Mouse (Mus musculus) kidney, embryonic 15.5 days (tissue): ENCODE measurements at regions not wholly inside any gene's neighbourhood (a gene's known extent, or its start where the extent isn't known, plus 50 kb on each side); places are given as distances from the start of the nearest gene placed in this dataset.
"Not testable (repeated sequence)": the region's sequence is repeated elsewhere in the genome, so short reads cannot be mapped to it uniquely, and the experiment has no call there.

ENCODE experiments used
- ATAC-seq: fragments of 200-750 bp; cut with Nextera tagmentation; replicated peaks from 2 replicates; pipeline ENCODE4 v1.8.0; 2017; ENCODE audit warnings: moderate TSS enrichment; ENCODE audit not compliant: low FRiP score
- H3K27ac ChIP-seq: fragments of 300-500 bp; sonication (generic); 2 replicates; pipeline ENCODE4 v1.5.1; 2015; ENCODE audit warnings: mild to moderate bottlenecking, inconsistent platforms
- H3K27me3 ChIP-seq: fragments of 300-500 bp; sonication (generic); 2 replicates; pipeline ENCODE4 v1.6.1; 2015; ENCODE audit warnings: inconsistent platforms
- H3K36me3 ChIP-seq: fragments of 300-500 bp; sonication (generic); 2 replicates; pipeline ENCODE4 v1.6.1; 2015; ENCODE audit warnings: inconsistent platforms
- H3K4me1 ChIP-seq: fragments of 300-500 bp; sonication (generic); 2 replicates; pipeline ENCODE4 v1.6.1; 2015; ENCODE audit warnings: inconsistent platforms
- H3K4me2 ChIP-seq: fragments of 300-500 bp; sonication (generic); 2 replicates; pipeline ENCODE4 v1.6.1; 2015; ENCODE audit warnings: moderate library complexity, mild to moderate bottlenecking, inconsistent platforms
- H3K4me3 ChIP-seq: fragments of 300-500 bp; sonication (generic); replicated peaks from 2 replicates; pipeline ENCODE4 v1.5.1; 2015; ENCODE audit warnings: mild to moderate bottlenecking, inconsistent platforms
- H3K9ac ChIP-seq: fragments of 300-500 bp; sonication (generic); 2 replicates; pipeline ENCODE4 v1.6.1; 2015; ENCODE audit warnings: mild to moderate bottlenecking, inconsistent platforms
- H3K9me3 ChIP-seq: fragments of 300-500 bp; sonication (generic); replicated peaks from 2 replicates; pipeline ENCODE4 v1.6.1; 2016; ENCODE audit warnings: inconsistent platforms
- WGBS: fragments of 180-500 bp; shearing (Covaris S2); methylation state at CpG from one replicate; pipeline ENCODE4 v1.1.7; 2015; ENCODE audit warnings: mixed read lengths; 5-methylcytosine and 5-hydroxymethylcytosine counted together

DNA sequence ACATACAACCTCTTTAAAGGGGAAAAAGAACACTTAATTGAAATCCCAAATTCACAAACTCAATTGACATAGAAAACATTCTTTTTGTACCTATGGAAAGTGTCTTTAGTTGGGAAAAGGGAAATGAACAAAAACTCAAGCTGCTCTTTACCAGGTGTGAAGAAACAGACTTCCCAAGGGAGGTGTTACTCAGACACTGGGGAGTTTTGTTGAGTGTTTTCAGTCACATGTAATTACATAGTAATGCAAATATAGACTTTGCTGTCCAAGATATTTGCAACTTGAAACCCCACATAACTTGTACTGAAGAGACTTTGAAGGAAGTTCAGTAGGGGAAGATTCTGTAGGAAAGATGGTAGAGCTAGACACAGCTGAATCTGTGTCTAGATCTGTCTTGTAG, 547.7 kb upstream of the Zfp960 start:
- no peak overlapping the region for H3K4me3 ChIP-seq
- H3K4me1 ChIP-seq = no peaks in the 10 kb centered on the region
- no peak for ATAC-seq
- no peaks in the 10 kb centered on the region for H3K36me3 ChIP-seq
- no peak overlapping the region for H3K4me2 ChIP-seq
- H3K9ac ChIP-seq = no peak overlapping the region
- no peak overlapping the region for H3K27ac ChIP-seq
- no peaks in the 10 kb centered on the region for H3K9me3 ChIP-seq
- H3K27me3 ChIP-seq = no peaks in the 10 kb centered on the region

- WGBS = 78% methylated on average over 5 of the region's 5 CpGs
- Histone ChIP-seq H3K4me2 (no peak overlapping the region), H3K4me1 (no peaks in the 10 kb centered on the region), H3K27me3 (no peaks in the 10 kb centered on the region), H3K4me3 (no peak overlapping the region), H3K27ac (no peak overlapping the region), H3K9ac (no peak overlapping the region), H3K36me3 (no peaks in the 10 kb centered on the region), H3K9me3 (no peaks in the 10 kb centered on the region)
- ATAC-seq = no peak
These were observed 570.0 kb upstream of the Zfp960 start for GRCm38 (mm10) chr17:16493951-16494350.

DNA sequence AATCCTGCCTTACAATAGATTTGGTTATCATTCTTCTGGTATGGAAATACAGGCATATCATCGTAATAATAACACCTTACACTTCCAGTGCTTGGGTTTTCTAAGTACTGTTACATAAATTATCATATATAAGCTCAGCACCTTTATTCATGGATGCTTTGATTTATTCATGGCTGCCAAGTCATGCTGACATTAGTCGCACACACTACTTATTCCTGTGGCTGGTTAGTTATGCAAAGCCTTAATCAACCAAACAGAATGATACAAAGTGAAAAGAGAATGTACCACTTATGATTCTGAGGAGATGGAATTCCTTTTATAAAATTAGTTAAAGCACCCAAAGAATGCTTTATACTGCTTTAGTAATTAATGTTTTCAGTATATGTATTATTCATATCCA, 570.4 kb upstream of the Zfp960 start:
- H3K4me3 ChIP-seq = no peak overlapping the region
- no peaks in the 10 kb centered on the region for H3K36me3 ChIP-seq
- H3K4me2 ChIP-seq = no peak overlapping the region
- no peak overlapping the region for H3K9ac ChIP-seq
- H3K27me3 ChIP-seq = no peaks in the 10 kb centered on the region
- no peak overlapping the region for H3K27ac ChIP-seq
- WGBS = 87% methylated on average over 2 of the region's 2 CpGs
- H3K9me3 ChIP-seq = no peaks in the 10 kb centered on the region
- ATAC-seq = no peak
- H3K4me1 ChIP-seq = no peaks in the 10 kb centered on the region

GRCm38 (mm10) chr17:16492551-16492950, 571.4 kb upstream of the Zfp960 start:
- H3K4me1 ChIP-seq = no peaks in the 10 kb centered on the region
- H3K27ac ChIP-seq = no peak overlapping the region
- ATAC-seq = no peak
- H3K9ac ChIP-seq = no peak overlapping the region
- H3K27me3 ChIP-seq = no peaks in the 10 kb centered on the region
- H3K36me3 ChIP-seq = no peaks in the 10 kb centered on the region
- 89% methylated on average over 4 of the region's 4 CpGs for WGBS
- H3K9me3 ChIP-seq = no peaks in the 10 kb centered on the region
- no peak overlapping the region for H3K4me2 ChIP-seq
- no peak overlapping the region for H3K4me3 ChIP-seq

DNA sequence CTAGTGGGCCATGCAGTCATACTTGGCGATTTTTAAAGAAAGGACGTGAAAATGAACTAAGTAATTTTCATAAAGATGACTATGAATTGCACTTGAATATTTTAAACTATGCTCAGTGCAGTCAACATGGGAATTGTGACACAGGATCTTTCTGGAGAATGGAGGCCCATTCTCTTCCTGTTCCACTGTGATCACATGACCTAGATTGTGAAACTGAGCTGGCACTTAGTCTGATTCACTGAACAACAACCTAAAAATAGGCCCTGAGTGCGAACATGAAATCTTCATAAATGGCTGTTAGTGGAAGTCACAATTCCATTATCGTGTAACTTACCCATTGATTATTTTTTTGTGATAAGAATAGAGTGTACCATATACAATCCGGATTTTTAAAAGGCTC, 577.6 kb upstream of the Zfp960 start:
- Histone ChIP-seq H3K27me3 (no peaks in the 10 kb centered on the region), H3K9ac (no peak overlapping the region), H3K4me2 (no peak overlapping the region), H3K4me1 (no peaks in the 10 kb centered on the region), H3K27ac (no peak overlapping the region), H3K9me3 (no peaks in the 10 kb centered on the region), H3K4me3 (no peak overlapping the region), H3K36me3 (no peaks in the 10 kb centered on the region)
- ATAC-seq = no peak
- WGBS = 87% methylated on average over 5 of the region's 5 CpGs

- ATAC-seq = no peak
- no peak overlapping the region for H3K4me2 ChIP-seq
- no peak overlapping the region for H3K4me3 ChIP-seq
- no peaks in the 10 kb centered on the region for H3K27me3 ChIP-seq
- H3K4me1 ChIP-seq = no peaks in the 10 kb centered on the region
- no peaks in the 10 kb centered on the region for H3K36me3 ChIP-seq
- WGBS = 87% methylated on average over 2 of the region's 2 CpGs
- no peaks in the 10 kb centered on the region for H3K9me3 ChIP-seq
- no peak overlapping the region for H3K27ac ChIP-seq
- H3K9ac ChIP-seq = no peak overlapping the region
These were observed 579.9 kb upstream of the Zfp960 start for GRCm38 (mm10) chr17:16483976-16484375.

GRCm38 (mm10) chr17:16481722-16482121, 582.2 kb upstream of the Zfp960 start:
- Histone ChIP-seq H3K27ac (no peak overlapping the region), H3K4me1 (no peaks in the 10 kb centered on the region), H3K9me3 (no peaks in the 10 kb centered on the region), H3K9ac (no peak overlapping the region), H3K4me2 (no peak overlapping the region), H3K36me3 (no peaks in the 10 kb centered on the region), H3K4me3 (no peak overlapping the region), H3K27me3 (no peaks in the 10 kb centered on the region)
- 82% methylated on average over 3 of the region's 3 CpGs for WGBS
- no peak for ATAC-seq

DNA sequence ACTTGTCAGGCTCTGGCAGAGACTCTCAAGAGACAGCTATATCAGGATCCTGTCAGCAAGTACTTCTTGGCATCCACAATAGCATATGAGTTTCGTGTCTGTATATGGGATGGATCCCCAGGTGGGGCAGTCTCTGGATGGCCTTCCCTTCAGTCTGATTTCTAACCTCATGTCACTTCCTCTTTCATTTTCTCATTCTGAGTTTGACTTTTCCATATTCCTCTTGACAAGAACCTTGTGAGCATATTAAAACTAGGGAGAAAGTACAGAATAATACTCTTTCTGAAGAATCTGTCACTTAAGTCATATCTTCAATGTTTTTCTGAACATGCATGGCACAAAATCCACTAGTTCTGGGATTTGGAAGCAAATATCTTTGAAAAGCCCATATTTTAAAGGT, 583.3 kb upstream of the Zfp960 start:
- H3K9ac ChIP-seq = no peak overlapping the region
- H3K4me3 ChIP-seq = no peak overlapping the region
- no peaks in the 10 kb centered on the region for H3K36me3 ChIP-seq
- 79% methylated on average over 1 of the region's 1 CpGs for WGBS
- no peaks in the 10 kb centered on the region for H3K4me1 ChIP-seq
- H3K27me3 ChIP-seq = no peaks in the 10 kb centered on the region
- no peak overlapping the region for H3K27ac ChIP-seq
- H3K4me2 ChIP-seq = no peak overlapping the region
- H3K9me3 ChIP-seq = no peaks in the 10 kb centered on the region
- ATAC-seq = no peak

- no peak overlapping the region for H3K27ac ChIP-seq
- no peak overlapping the region for H3K4me3 ChIP-seq
- H3K9ac ChIP-seq = no peak overlapping the region
- H3K9me3 ChIP-seq = no peaks in the 10 kb centered on the region
- H3K4me2 ChIP-seq = no peak overlapping the region
- no peaks in the 10 kb centered on the region for H3K4me1 ChIP-seq
- no peak for ATAC-seq
- no peaks in the 10 kb centered on the region for H3K27me3 ChIP-seq
- no peaks in the 10 kb centered on the region for H3K36me3 ChIP-seq
These were observed 602.7 kb upstream of the Zfp960 start for GRCm38 (mm10) chr17:16461208-16461607.

DNA sequence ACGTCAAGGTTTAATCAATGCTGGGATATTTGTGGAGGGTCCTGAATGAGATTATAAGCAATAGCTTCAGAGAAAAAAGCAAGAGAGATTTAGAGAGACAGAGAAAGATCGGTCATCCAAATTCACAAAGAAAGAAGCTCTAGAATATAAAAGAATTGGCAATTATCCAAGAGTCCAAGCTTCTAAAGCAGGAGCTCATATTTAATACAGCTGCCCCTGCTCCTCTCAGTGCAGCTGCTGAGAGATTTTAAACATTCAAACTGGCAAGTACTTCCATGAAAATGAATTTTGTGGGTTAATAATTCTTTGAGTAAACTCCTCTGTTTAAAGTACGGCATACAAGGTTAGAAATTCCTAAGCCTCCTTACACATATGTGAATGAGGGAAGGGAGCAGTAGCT, 610.8 kb upstream of the Zfp960 start:
- ATAC-seq = no peak
- no peak overlapping the region for H3K9ac ChIP-seq
- WGBS = 62% methylated on average over 3 of the region's 3 CpGs

DNA sequence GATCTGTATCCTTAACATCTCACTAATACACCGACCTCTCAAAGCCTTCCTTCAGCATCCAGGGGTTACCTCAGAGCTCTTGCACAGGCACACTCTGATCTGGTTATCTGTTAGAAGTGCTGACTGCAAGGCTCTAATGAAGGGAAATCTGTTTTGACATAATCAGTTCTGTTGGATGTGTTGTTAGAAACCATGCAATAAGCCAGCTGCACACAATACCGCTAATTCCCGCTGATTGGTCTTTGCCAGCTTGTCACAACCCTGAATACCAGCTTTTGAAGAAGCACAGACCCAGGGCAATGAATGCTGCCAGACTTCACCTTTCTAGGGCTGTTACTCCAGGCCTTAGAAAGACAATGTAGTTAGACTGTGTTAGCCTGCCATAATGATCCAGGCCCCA, 613.7 kb upstream of the Rgmb start:
- Histone ChIP-seq H3K4me3 (no peak overlapping the region), H3K4me2 (no peak overlapping the region), H3K27me3 (no peaks in the 10 kb centered on the region), H3K4me1 (no peaks in the 10 kb centered on the region), H3K27ac (no peak overlapping the region), H3K9me3 (no peaks in the 10 kb centered on the region), H3K36me3 (no peaks in the 10 kb centered on the region), H3K9ac (no peak overlapping the region)
- 88% methylated on average over 3 of the region's 3 CpGs for WGBS
- no peak for ATAC-seq

More for the DNA sequence above, 610.8 kb upstream of the Zfp960 start:
- H3K4me3 ChIP-seq = no peak overlapping the region
- H3K9me3 ChIP-seq = no peaks in the 10 kb centered on the region
- no peaks in the 10 kb centered on the region for H3K4me1 ChIP-seq
- no peaks in the 10 kb centered on the region for H3K36me3 ChIP-seq
- no peak overlapping the region for H3K27ac ChIP-seq
- H3K4me2 ChIP-seq = no peak overlapping the region
- H3K27me3 ChIP-seq = no peaks in the 10 kb centered on the region

- no peak for ATAC-seq
- H3K4me3 ChIP-seq = no peak overlapping the region
- no peaks in the 10 kb centered on the region for H3K27me3 ChIP-seq
- H3K9ac ChIP-seq = no peak overlapping the region
- H3K4me2 ChIP-seq = no peak overlapping the region
- H3K36me3 ChIP-seq = no peaks in the 10 kb centered on the region
- H3K27ac ChIP-seq = no peak overlapping the region
- H3K9me3 ChIP-seq = no peaks in the 10 kb centered on the region
- H3K4me1 ChIP-seq = no peaks in the 10 kb centered on the region
These were observed 564.4 kb upstream of the Rgmb start for GRCm38 (mm10) chr17:16395193-16395612.

- not testable (repeated sequence) for H3K36me3 ChIP-seq, H3K27ac ChIP-seq, H3K9ac ChIP-seq, ATAC-seq, H3K4me1 ChIP-seq, H3K4me3 ChIP-seq, H3K27me3 ChIP-seq, H3K4me2 ChIP-seq, H3K9me3 ChIP-seq
- 89% methylated on average over 2 of the region's 2 CpGs for WGBS
These were observed 544.0 kb upstream of the Rgmb start for GRCm38 (mm10) chr17:16374855-16375221.
